Mouse (Mus musculus) intestine, postnatal 0 days (tissue): ENCODE measurements around the gene Bnip1. TPM values are rescaled to one million over a fixed set of nuclear protein-coding genes. Genes with fewer than 3 reads are reported as not detected.

Experiments used
- ATAC-seq: fragments of 200-750 bp; cut with Nextera tagmentation; 2 replicates; pipeline ENCODE4 v1.8.0; 2017; ENCODE audit warnings: mild to moderate bottlenecking, moderate TSS enrichment, moderate library complexity
- H3K27ac ChIP-seq: fragments of 300-500 bp; sonication (generic); 2 replicates; pipeline ENCODE4 v1.5.1; 2014; ENCODE audit warnings: mild to moderate bottlenecking, low read depth, low read length, moderate library complexity
- H3K27me3 ChIP-seq: fragments of 300-500 bp; sonication (generic); replicated peaks from 2 replicates; pipeline ENCODE4 v1.6.1; 2014; ENCODE audit warnings: low read length, mixed read lengths; ENCODE audit not compliant: control insufficient read depth, insufficient read depth
- H3K36me3 ChIP-seq: fragments of 300-500 bp; sonication (generic); 2 replicates; pipeline ENCODE4 v1.6.1; 2014; ENCODE audit warnings: mild to moderate bottlenecking, moderate library complexity; ENCODE audit not compliant: control insufficient read depth, insufficient read depth
- H3K4me1 ChIP-seq: fragments of 300-500 bp; sonication (generic); replicated peaks from 2 replicates; pipeline ENCODE4 v1.6.1; 2014; ENCODE audit warnings: antibody characterized with exemption, low read length, mixed read lengths; ENCODE audit not compliant: control insufficient read depth, insufficient read depth
- H3K4me2 ChIP-seq: fragments of 300-500 bp; sonication (generic); replicated peaks from 2 replicates; pipeline ENCODE4 v1.6.1; 2014; ENCODE audit warnings: low read depth, mild to moderate bottlenecking, moderate library complexity
- H3K4me3 ChIP-seq: fragments of 300-500 bp; sonication (generic); 2 replicates; pipeline ENCODE4 v1.5.1; 2014; ENCODE audit warnings: low read depth, low read length
- H3K9ac ChIP-seq: fragments of 300-500 bp; sonication (generic); 2 replicates; pipeline ENCODE4 v1.6.1; 2014; ENCODE audit warnings: mild to moderate bottlenecking, low read depth, low read length
- H3K9me3 ChIP-seq: fragments of 300-500 bp; sonication (generic); 2 replicates; pipeline ENCODE4 v1.6.1; 2016; ENCODE audit warnings: mixed run types; ENCODE audit not compliant: control insufficient read depth
- CTCF ChIP-seq: sonication (generic); IDR thresholded peaks from 2 replicates; pipeline ENCODE4 v1.5.1; 2016; ENCODE audit warnings: low read depth, mild to moderate bottlenecking, control low read depth, antibody characterized with exemption, moderate library complexity
- WGBS: fragments of 180-500 bp; shearing (Covaris S2); extraction: QIAGEN DNeasy Blood & Tissue Kit; methylation state at CpG from one replicate; pipeline ENCODE4 v1.1.7; 2014; 5-methylcytosine and 5-hydroxymethylcytosine counted together
- polyA plus RNA-seq: library from polyadenylated mRNA; unstranded; fragments of >200 nt; fragmentation: Nextera tagmentation; extraction: Ambion mirVana; gene quantifications from 2 replicates; pipeline ENCODE4 v1.2.1, GENCODE M21; 2015

The Bnip1 gene
- polyA plus RNA-seq, 1 experiment from 2014 or later, result 30.7 TPM

DNA sequence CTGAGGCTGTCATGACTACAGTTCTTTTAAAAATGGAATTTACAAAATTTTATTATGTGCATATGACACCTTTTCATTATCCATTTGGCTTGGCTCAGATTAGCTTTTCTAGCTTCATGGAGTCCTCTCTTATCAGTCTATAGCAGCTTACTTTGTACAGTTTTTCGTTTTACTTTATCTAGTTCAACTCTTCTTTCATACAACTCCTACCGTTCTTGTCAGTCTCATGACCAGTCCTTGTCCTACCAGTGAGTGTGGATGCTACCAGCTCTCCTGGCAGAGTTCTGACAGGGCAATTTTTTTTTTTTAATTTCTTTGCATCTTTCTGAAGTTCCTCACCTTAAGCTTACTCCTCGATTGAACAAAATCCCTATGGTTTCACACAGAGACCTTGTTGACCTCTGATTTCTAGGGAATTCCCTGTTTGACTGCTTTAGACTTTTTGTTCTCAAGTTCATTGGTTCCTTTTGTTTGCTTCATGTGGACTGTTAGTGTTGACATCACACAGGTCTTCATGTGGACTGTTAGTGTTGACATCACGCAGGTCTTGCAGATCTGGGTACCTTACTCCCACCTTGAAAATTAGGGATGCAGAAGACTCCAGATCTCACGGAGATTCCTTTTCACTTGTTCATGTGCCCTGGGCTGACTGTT is 13.6 kb upstream of the Bnip1 start:
- ATAC-seq, result no peak
- no peaks in the 10 kb centered on the region for H3K4me1 ChIP-seq
- H3K4me3 ChIP-seq, result no peak overlapping the region
- H3K36me3 ChIP-seq, result peaks cover 35% of the 10 kb centered on the region
- no peak overlapping the region for H3K4me2 ChIP-seq
- no peak overlapping the region for H3K27ac ChIP-seq
- H3K27me3 ChIP-seq, result no peaks in the 10 kb centered on the region
- H3K9me3 ChIP-seq, result no peaks in the 10 kb centered on the region
- H3K9ac ChIP-seq, result no peak overlapping the region
- whole genome bisulfite sequencing, result 90% methylated on average over 5 of the region's 5 CpGs
- TF ChIP-seq CTCF, result no peak

GRCm38 (mm10) chr17:26767754-26768124 is 13.1 kb upstream of the Bnip1 start:
- no peak overlapping the region for H3K9ac ChIP-seq
- ATAC-seq, result no peak
- no peak for TF ChIP-seq CTCF
- peaks cover 32% of the 10 kb centered on the region for H3K36me3 ChIP-seq
- no peaks in the 10 kb centered on the region for H3K4me1 ChIP-seq
- no peaks in the 10 kb centered on the region for H3K27me3 ChIP-seq
- WGBS, result 78% methylated on average over 2 of the region's 2 CpGs
- no peaks in the 10 kb centered on the region for H3K9me3 ChIP-seq
- H3K4me2 ChIP-seq, result no peak overlapping the region
- H3K27ac ChIP-seq, result no peak overlapping the region
- H3K4me3 ChIP-seq, result no peak overlapping the region

- Histone ChIP-seq H3K36me3 (0 out of 2 replicates have a peak, but pooled peaks cover 10% of the 10 kb centered on the region), H3K4me3 (no peak overlapping the region), H3K4me1 (no peaks in the 10 kb centered on the region), H3K9ac (no peak overlapping the region), H3K27me3 (no peaks in the 10 kb centered on the region), H3K9me3 (no peaks in the 10 kb centered on the region), H3K27ac (no peak overlapping the region), H3K4me2 (no peak overlapping the region)
- 65% methylated on average over 10 of the region's 10 CpGs for WGBS
- no peak for ATAC-seq
- no peak for TF ChIP-seq CTCF
These were observed 4.7 kb upstream of the Bnip1 start for GRCm38 (mm10) chr17:26776211-26776610.

GRCm38 (mm10) chr17:26778001-26778400 is 2.9 kb upstream of the Bnip1 start:
- ATAC-seq, result no peak
- TF ChIP-seq CTCF, result no peak
- peaks cover 9% of the 10 kb centered on the region; the same call in 1 of the 2 replicates for H3K36me3 ChIP-seq
- no peaks in the 10 kb centered on the region for H3K4me1 ChIP-seq
- no peak overlapping the region for H3K9ac ChIP-seq
- no peak overlapping the region for H3K27ac ChIP-seq
- H3K4me2 ChIP-seq, result no peak overlapping the region
- 88% methylated on average over 4 of the region's 4 CpGs for WGBS
- H3K27me3 ChIP-seq, result no peaks in the 10 kb centered on the region
- H3K4me3 ChIP-seq, result no peak overlapping the region
- no peaks in the 10 kb centered on the region for H3K9me3 ChIP-seq

GRCm38 (mm10) chr17:26778430-26779100 is 2.3 kb upstream of the Bnip1 start:
- H3K27me3 ChIP-seq, result no peaks in the 10 kb centered on the region
- ATAC-seq, result no peak
- TF ChIP-seq CTCF, result no peak
- H3K4me1 ChIP-seq, result no peaks in the 10 kb centered on the region
- no peak overlapping the region for H3K4me3 ChIP-seq
- peaks cover 14% of the 10 kb centered on the region for H3K36me3 ChIP-seq
- 89% methylated on average over 3 of the region's 3 CpGs for WGBS
- no peak overlapping the region for H3K27ac ChIP-seq
- H3K9me3 ChIP-seq, result no peaks in the 10 kb centered on the region
- H3K4me2 ChIP-seq, result no peak overlapping the region
- H3K9ac ChIP-seq, result no peak overlapping the region

DNA sequence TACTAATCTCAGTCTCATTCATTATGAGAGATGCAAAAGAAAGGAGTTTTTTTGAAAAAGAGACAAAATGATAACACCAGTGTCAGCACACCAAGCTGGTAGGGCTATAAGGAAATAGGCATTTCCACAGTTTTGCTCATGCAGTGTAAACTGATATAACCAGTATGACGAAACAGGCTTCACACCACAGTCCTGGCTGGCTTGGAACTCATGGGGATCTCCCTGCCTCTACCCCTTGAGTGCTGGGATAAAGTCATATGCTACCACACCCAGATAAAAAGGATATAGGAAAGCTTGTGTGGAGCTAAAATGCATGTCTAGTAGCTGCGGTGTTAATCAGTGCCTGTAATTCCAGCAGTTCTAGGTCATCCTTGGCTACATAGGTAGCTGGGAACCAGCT is 1.4 kb upstream of the Bnip1 start:
- WGBS, result 49% methylated on average over 2 of the region's 2 CpGs
- no peak for TF ChIP-seq CTCF

More for the DNA sequence above, 1.4 kb upstream of the Bnip1 start:
- Histone ChIP-seq H3K4me3 (no peak overlapping the region), H3K9ac (no peak overlapping the region), H3K27me3 (no peaks in the 10 kb centered on the region), H3K4me1 (no peaks in the 10 kb centered on the region), H3K9me3 (no peaks in the 10 kb centered on the region), H3K4me2 (no peak overlapping the region), H3K36me3 (peaks cover 19% of the 10 kb centered on the region), H3K27ac (no peak overlapping the region)
- ATAC-seq, result peak; percentile 35; the same call in 1 of the 2 replicates
